Mouse (Mus musculus) urinary bladder, postnatal 4 days (tissue): Measurements from ENCODE around the gene P3h4.
"Not testable (repeated sequence)": the region's sequence is repeated elsewhere in the genome, so short reads cannot be mapped to it uniquely, and the experiment has no call there.

Experiments used
- DNase-seq, 2 experiments: peaks; one replicate each; pipeline ENCODE4 v3.0.0; 2021 to 2022; ENCODE audit warnings: low spot score in 2 of 2

The P3h4 gene

DNA sequence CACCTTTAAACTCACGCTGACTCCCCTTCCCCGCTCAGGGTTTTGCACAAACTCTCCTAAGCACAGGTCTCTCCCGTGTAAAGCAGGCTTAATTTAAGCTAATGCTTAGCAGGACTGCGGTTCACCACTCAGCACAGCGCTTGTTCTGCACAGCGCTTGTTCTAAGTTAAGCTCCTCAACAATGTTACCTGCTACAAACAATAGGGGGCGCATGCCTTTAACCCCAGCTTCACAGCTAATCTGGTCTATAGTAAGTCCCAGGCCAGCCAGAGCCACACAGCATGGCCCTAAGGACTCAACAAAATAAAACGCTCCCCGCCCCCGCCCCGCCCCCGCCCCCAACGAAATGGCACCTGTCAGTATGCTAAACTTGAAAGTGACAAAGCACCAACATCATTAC is 53.6 kb downstream of the P3h4 start:
- not testable (repeated sequence) for DNase-seq

DNA sequence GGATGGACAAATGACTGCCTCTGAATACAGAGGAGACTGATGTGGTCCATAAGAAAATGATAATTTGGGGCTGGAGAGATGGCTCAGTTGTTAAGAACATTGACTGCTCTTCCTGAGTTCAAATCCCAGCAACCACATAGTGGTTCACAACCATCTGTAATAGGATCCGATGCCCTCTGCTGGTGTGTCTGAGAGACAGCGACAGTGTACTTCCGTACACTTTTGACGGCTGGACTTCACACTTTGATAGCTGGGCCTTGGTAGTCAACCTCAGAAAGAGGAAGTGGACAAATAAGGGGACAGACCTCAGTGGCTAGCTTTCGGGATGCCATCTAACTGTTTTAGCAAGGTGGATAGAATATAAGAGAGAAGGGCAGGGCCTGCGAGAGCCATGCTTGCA is 54.5 kb downstream of the P3h4 start:
- DNase-seq: no peak
